Mouse (Mus musculus) thymus, postnatal 4 days (tissue): ENCODE measurements around the gene Pccb.
A peak's percentile ranks its signal among the peaks of the same experiment; 100 is the strongest.

ENCODE experiments used
- DNase-seq: peaks from one replicate; pipeline ENCODE4 v3.0.0; 2021

Pccb gene

GRCm38 (mm10) chr9:101042249-101042648, 7.6 kb upstream of the Pccb start:
- no peak for DNase-seq

- no peak for DNase-seq
These were observed 6.8 kb upstream of the Pccb start for GRCm38 (mm10) chr9:101041508-101041907.

DNA sequence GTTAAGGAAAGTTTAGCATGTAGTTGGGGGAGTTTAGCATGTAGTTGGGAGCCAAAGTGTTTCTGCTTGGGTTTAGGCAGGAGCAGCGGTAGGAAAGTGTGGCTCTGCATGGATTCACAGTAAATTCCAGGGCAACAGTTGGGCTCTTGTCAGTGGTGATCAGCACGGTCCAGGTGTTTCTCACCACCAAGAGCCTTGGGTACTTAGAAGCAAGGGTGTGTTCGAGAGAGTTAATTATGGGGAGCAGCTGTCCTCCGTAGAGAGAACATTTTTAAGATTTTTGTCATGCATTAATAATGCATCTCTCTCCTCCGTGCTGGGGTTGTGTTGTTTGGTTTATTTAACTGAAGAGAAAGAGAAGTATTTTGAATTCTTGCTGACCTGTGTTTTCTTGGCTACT, 3.9 kb upstream of the Pccb start:
- DNase-seq, result no peak

DNA sequence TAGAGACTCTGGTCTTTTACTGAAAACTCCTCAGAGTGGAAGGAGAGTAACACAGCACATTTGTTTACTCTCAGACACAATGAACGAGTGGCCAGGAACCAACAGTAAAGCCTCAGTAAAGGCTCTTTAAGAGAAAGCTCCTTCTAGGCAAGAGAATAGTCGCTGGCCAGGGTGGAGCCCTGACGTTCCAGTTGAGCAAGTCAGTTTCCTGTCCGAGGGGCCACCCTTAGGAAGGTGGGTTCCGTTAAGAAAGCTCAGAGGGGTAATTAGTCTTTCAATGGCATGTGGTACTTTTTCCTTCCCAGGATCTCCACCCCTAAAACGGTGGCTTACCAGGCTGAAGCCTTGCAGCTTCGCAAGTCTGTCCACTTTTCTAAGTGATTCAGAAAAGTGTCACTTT, 2.7 kb upstream of the Pccb start:
- no peak for DNase-seq

DNA sequence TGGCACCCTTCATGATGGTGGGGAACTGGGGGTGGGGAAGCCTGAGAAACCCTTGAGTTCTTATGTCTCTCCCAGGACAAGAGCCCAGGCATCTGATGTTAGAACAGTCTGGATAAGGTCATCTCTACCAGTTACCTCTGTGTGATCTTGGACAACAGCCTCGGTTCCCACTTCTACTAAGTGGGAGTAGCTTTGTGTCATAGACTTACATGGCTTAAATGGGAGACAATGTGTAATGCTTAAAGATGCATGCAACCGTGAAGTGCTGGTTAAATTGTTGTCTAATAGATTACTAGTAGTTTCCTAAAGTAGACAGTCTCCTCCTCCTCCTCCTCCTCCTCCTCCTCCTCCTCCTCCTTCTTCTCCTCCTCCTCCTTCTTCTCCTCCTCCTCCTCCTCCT, 2.2 kb upstream of the Pccb start:
- DNase-seq, result no peak

- no peak for DNase-seq
These were observed 1.3 kb upstream of the Pccb start for GRCm38 (mm10) chr9:101035836-101036596.

GRCm38 (mm10) chr9:101033761-101034447, 794 bp downstream of the Pccb start:
- DNase-seq, result no peak

DNA sequence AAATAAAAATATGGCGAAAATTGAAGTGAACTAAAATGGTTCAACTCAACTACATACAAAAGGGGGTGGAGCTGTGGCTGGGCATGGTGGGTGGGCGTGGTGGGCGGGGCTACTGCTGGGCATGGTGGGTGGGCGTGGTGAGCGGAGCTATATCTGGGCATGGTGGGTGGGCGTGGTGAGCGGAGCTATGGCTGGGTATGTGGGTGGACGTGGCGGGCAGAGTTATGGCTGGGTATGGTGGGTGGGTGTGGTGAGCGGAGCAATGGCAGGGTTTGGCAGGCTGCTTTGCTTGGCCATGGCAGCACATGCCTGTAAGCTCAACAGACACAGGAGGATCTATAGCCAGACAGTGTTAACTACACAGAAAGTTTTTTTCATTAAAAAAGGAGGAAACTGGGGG, 15.9 kb downstream of the Pccb start:
- DNase-seq, result no peak

DNA sequence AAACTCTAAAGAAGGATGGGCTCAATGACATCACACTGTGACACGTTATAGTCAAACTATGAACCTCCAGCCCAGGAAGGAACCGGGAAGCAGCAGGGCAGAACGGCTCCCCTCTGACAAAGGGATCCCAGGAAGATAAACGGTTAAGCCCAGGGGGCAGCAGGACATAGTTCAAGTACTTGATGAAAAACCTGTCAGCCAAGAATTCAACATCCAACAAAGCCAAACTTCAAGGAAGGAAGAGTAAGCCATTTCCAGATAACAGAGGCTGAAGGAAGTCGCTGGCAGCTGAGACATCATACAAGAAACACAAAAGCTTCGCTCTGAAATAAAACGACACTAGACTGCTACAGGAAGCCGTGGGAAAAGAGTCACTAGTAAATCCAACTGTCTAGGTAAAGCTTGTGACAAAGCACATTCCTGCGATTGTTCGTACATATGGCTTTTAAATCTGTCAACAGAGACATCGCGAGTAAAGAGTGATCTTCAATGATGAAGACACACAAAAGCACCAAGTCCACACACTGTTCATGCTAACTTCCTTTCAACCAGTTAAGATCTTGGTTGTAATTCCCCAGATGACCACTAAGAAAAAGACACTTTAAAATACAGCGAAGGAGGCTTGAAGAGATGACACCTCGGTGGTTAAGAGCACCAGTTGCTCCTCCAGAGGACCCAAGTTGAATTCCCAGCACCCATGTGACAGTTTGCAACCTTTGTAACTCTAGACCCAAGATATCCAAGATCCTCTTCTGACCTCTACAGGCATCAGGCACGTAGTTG, 16.8 kb downstream of the Pccb start:
- DNase-seq, result no peak

DNA sequence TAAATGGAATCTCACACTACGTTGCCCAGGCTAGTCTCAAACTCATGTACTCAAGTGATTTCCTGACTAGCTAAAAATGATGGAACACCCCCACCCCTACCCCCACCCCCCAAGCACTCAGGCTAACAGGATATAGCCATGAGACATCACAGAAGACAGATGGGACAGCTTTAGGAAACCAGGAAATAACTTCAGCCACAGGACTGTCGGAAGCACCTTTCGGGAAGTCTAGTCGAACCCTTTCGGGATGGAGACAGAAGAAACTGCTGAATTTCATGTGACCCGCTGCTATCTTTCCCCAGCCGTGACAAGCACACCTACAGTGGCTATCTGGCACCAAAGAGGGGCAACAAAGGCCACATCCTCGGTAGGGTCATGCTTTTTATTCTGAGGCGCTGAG, 19.4 kb downstream of the Pccb start:
- no peak for DNase-seq

DNA sequence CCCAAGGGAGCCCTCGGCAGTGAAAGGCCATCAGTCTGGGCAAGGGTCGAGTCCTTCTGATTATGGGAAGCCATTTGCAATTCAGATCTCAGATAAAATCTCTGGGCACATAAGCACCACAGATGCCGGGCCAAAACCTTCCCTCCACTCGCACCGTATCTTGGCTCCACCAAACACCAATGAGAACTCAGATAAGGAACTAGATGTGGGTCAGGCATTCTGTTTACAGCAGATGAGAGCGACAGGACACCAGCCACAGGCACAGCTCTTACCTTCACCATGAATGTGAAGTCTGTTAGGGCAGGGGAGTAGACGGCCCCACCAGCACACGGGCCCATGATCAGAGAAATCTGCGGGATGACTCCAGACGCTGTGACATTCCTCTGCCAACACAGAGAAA, 22.3 kb downstream of the Pccb start:
- DNase-seq, result no peak

- DNase-seq, result no peak
These were observed 28.8 kb downstream of the Pccb start for GRCm38 (mm10) chr9:101005866-101006265.

GRCm38 (mm10) chr9:101003302-101003701, 31.4 kb downstream of the Pccb start:
- DNase-seq, result no peak

DNA sequence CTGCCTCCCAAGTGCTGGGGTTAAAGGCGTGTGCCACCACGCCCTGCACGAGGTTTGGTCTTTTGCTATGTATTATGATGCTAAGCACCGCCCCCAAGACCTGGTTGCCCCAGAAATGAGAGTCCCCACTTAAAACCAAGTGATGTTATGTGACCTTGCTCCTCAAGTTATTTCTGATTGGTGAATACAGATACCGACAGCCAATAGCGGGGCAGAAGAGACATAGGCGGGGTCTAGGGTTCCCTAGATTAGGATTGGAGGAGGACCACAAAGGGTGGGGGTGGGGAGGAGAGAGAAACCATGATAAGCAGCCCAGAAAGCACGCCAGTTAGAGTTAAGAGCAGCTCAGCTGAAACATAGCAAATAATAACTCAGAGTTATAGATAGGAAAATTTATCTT, 31.9 kb downstream of the Pccb start:
- no peak for DNase-seq

DNA sequence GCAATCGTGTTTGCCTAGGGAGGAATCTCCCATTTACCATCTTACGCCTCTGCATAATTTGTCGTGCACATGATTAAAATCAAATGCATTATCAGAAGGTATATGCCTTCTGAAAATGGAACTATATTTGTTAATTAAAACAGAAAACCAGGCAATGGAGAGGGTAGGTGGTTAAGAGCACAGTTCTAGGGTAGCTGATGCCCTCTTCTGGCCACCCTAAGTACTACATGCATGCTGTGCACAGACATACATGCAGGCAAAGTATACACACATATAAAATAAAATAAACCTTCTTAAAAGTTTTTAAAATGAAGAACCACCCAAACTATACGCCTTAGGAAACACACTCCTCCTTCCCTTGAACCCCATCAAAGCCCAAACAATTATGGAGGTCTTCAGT, 32.6 kb downstream of the Pccb start:
- DNase-seq, result peak; percentile 71

DNA sequence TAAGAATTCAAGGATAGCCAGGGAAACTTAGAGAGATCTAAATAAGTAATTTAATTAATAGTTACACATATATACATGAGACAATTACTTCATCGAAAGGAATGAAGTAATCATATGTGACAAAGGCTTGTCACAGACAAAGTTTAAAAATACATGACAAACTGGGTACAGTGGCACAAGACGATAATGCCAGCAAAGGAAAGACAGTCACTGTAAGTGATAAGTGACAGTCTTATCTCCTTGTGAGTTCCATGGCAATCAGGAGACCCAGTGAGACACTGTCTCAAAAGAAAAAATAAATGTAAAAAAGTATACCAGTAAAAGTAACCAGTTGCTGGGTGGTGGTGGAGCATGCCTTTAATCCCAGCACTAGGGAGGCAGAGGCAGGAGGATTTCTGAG, 37.6 kb downstream of the Pccb start:
- DNase-seq, result no peak

- peak; percentile 31 for DNase-seq
These were observed 40.8 kb downstream of the Pccb start for GRCm38 (mm10) chr9:100993937-100994336.

DNA sequence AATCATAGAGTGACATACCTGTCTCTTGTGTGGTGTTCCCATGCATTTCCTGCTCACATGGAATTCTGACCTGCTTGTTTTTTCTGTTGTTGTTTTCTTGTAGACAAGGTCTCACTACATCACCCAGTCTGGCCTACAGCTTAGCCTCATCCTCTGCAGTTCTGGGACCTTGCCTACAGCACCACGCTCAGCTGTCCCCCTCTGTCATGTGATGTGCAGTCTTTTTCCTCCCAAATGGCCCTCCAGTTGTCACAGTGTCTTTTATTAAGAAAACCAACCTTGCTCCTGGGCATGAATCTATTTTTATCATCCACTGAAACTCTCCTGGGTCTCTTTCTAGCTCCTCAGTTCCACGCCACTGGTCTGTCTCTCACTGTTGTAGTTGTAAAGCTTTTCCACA, 42.5 kb downstream of the Pccb start:
- DNase-seq, result no peak

GRCm38 (mm10) chr9:100991321-100991720, 43.4 kb downstream of the Pccb start:
- DNase-seq, result no peak

- DNase-seq, result no peak
These were observed 44.1 kb downstream of the Pccb start for GRCm38 (mm10) chr9:100990609-100991008.

- DNase-seq, result no peak
These were observed 46.8 kb downstream of the Pccb start for GRCm38 (mm10) chr9:100987850-100988249.

GRCm38 (mm10) chr9:100987006-100987405, 47.7 kb downstream of the Pccb start:
- no peak for DNase-seq

- no peak for DNase-seq
These were observed 50.1 kb downstream of the Pccb start for GRCm38 (mm10) chr9:100984381-100985310.
